Mouse (Mus musculus) megakaryocyte-erythroid progenitor cell, adult 5-6 weeks (primary cell): Measurements from ENCODE around the gene Zbtb17. TPM values are rescaled to one million over a fixed set of nuclear protein-coding genes. Genes with fewer than 3 reads are reported as not detected.

Experiments used
- ATAC-seq: replicated peaks from 2 replicates; pipeline ENCODE4 v1.8.0; 2016; ENCODE audit warnings: mild to moderate bottlenecking, inconsistent platforms; ENCODE audit not compliant: severe bottlenecking, poor library complexity, low FRiP score, low TSS enrichment
- total RNA-seq, 2 experiments: library from RNA; stranded (forward) in 1 of 2; stranded (reverse) in 1 of 2; fragments of 200-1000, 215-1000 nt in 1 of 2; fragments of >200 nt in 1 of 2; fragmentation: Nextera tagmentation in 1 of 2; gene quantifications; 2 replicates each; pipeline ENCODE4 v1.2.3; 2014 to 2017

Zbtb17 gene
- total RNA-seq, 2 experiments from 2014 or later, result 16.6 to 21.5 TPM

DNA sequence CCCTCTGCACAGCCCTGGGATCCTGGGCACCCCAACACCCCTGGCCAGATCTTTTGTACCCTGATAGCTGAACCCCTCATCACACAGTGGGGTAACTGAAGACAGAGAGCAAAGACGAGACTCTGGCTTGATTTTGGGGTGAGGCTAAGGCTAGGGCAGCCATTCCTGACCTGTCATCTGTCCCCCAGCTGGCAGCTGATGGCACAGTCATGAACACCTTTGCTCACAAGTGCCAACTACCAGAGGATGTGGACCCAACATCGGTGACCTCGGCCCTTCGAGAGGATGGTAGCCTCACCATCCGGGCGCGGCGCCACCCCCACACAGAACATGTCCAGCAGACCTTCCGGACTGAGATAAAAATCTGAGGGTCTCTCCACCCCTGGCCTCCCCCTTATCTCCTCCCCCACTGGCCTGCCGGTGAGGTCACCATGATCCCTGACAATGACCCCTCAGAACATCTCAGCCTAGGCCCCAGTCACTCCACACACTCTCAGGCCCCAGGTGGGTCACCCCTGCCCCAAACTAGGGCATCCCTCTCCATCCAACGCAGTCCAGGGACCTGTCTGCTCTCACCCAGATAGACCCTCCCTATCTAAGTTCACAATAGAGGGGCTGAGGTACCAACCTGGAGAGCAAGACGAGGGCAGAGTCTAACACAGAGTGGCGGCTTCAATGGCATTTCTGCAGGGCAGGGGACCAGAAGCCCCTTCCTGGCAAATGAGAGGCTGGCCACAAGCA, 20.6 kb upstream of the Zbtb17 start:
- no peak for ATAC-seq

DNA sequence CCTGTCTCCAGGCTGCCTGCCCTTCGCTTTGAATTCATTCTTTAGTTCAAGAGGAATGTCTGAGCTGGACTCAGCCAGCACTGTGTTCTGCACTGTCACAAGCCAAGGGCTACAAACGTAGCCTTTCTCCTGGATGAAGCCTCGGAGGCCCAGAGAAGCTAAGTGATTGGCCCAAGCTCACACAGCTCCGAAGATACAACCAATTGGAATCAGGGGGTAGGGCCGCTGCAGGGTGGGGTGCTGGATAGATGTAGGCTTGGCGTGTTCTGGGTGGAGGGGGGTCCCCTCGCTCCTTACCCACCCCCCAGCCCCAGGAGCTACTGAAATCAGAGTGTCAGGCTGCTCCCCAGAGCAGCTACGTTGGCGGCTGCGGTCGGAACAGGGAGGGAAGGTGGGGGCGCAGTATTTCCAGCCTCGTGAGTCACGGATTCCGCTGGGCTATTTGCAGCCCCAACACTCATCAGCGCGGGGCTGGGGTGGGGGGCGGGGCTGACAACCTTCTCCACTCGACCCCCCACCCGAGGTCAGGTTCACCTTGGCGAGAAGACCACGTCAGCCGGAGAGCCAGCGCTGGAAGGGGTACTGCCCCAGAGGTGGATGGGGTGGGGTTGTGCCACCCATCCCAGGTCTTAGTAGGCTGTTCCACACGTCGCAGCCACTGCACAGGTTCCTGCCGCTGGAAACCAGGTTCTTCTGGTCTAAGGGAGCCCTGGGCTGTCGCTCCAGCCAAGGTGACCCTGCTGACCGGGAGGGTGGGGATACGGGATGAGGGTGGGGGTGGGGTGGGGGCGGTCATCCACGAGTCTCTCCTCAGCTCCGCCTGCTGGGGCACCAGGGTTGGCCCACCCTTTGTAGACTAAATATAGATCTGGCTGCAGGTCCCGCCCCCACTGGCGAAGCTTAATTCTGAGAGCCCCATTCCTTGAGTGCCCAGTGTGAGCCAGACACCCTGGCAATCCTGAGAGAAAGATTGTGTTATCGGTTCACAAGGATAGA, 18.7 kb upstream of the Zbtb17 start:
- peak; percentile 31; the same call in 1 of the 2 replicates for ATAC-seq

DNA sequence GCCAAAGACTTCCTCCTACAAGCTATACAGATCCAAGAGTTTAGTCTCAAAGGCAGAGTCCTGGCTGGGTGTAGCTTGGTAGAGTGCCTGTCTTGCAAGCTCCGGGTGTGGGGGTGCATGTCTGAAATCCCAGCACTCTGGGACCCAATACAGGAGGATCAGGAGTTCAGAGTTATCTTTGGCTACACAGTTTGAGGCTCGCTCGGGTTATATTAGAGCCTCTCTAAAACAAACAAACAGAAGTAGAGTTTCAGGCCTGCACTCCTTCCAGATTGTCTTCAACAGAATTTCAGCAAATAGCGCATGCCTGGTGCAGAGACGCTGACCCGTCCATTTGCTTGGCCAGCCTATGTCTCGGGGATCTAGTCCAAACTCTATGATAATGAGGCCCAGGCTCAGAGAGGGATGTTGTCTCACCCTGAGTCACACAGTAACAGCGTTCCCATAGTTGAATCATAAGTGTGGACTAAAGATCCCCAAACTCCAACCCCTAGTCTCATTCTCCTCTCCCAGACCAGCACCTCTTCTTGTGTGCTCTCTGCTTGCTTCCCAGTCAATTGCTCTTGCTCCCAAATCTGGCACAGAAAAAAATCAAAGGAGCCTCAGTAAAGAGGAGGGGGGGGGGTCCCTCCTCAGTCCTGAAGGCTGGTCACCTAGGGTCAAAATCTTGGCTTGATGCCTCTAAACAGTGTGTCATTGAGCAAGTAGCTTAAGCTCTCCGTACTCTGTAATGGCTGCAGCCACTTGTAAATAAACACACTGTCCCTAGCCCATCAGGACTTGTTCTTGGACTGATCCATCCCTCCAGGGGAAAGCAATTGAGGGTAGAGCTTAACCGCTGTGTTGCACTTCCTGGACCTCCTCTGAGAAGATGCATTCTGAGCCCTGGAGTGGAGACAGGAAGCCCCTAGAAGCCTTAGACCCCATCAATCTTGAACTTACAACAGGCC, 17.4 kb upstream of the Zbtb17 start:
- no peak for ATAC-seq

DNA sequence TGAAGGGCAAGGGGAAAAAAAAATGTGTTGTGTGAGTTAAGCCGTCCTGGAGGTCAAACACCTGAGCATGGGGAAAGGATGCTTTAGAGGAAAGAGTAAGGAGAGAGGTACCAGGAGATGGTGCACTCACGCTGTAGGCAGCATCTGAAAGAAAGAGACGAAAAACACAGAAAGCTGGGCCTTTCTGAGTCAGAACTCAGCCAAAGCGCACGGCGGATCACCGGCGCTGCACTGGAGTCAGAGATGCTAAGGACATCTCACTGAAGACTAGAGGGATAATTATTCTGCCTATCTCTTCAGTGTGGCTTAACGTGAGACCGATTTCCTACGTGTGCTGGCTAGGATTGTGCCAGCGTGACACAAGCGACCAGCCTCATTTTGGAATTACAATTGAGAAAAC, 16.5 kb upstream of the Zbtb17 start:
- ATAC-seq, result no peak

DNA sequence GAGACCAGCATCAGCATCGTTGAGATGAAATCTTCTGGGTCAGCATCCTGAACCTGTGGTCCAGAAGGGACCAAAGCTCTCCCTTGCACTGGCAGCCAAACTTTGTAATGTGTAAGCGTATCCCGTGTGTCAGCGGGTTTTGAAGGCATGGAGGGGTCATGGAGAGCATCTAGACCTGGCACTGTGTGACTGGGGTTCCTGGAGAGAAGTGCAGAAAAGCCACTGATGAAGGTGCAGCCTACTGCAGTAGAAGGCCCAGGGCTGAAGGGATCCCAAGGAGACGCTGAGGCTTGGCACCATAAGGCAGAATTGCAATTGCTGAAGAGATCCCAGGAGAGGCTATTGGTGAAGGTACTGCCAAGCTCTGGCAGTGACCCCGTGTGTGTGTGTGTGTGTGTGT, 15.1 kb upstream of the Zbtb17 start:
- no peak for ATAC-seq

DNA sequence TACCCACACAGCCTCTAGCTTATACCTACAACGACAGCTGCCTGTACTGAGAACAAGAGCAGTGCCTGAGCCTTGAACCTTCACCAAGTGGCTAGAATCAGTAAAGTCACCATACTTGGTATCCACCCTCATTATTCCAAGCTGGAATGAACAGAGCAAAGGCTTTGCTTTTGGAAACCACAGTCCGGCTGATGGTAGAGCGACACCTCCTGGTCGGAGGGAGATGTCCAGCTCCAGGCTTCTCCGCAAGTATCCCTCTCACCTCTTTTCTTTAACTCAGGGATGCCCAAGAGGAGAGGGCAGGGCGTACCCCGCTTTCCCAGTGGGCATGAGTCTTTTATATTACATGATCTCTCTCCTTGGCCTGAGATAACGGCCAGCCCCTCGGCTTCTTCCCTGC, 14.6 kb upstream of the Zbtb17 start:
- ATAC-seq, result no peak

DNA sequence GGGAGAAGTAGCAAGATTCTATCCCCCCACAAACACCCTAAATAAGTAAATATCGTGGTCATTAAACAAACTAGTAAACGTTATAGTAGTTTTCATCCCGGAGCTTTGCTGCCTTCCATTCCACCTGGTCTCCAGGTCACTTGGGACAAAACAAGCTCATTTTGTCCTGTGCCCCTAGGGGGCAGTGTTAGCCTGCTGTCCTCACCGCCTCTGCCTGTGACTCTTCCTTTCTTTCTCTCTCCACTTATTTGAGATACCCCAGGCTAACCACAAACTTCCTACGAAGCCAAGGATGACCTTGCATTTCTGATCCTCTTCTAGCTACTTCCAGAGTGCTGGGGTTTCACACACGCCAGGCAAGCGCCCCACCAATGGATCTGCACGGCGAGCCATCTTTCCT, 13.5 kb upstream of the Zbtb17 start:
- peak; percentile 73 for ATAC-seq

DNA sequence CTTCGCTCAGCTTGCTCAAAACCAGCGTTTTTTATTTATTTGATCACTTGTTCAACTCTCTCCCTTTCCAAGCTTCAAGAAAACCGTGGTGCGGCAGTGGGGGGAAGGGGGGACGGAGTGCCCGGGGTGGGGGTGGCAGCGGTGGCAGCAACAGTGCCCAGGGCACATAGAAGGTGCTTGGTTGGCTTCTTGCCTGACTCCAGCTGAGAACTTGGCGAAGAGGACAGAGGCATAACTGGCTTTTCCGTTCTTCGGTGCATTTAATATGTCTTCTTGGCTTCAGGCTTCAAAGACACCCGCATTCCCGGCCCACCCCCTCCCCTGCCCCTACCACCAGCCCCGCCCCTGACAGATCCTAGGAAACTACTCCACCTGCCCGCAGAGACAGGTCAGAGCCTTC, 11.8 kb upstream of the Zbtb17 start:
- ATAC-seq, result no peak

DNA sequence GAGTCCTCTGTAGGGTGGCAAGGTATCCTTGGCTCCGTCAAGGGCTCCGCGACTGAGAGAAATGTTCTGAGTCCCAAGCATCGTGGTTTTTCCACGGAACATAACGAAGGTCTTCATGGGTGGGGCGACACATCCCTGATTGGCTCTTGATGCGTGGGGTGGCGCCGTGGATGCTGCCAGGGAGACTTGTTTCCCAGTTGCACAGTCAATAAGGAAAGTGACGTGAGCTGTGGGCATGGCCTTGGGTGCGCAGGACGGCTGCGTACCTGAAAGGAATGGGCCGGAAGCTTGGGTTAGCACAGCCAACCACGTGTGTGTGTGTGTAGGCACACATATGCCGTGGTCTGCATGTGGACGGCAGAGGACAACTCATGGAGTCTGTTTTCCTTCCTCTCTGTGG, 11.3 kb upstream of the Zbtb17 start:
- ATAC-seq, result 0 out of 2 replicates have a peak, but pooled peaks have one; percentile 11

DNA sequence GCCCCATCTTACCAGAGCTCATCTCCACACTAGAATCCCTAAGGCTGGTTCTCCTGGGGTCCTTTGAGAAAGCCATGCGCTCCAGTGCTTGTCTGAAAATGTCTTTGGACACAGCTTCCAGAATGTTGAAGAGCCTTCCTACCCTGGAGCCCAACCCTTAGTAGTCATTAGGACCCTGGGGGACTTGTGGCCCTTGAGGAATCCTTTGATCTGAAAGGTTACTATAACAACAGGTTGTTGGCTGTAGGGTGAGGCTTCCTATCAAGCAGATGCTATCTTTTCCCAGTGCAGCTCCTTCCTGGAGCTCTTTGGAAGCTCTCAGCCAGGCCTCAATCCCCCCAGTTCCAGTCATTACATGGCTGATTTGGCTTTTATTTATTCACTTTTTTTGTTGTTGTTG, 8.5 kb upstream of the Zbtb17 start, which contains the start of gene Srarp:
Gene Srarp, minus strand, starts transcription at position 132 of the 400 bp plus-strand sequence.
- no peak for ATAC-seq

DNA sequence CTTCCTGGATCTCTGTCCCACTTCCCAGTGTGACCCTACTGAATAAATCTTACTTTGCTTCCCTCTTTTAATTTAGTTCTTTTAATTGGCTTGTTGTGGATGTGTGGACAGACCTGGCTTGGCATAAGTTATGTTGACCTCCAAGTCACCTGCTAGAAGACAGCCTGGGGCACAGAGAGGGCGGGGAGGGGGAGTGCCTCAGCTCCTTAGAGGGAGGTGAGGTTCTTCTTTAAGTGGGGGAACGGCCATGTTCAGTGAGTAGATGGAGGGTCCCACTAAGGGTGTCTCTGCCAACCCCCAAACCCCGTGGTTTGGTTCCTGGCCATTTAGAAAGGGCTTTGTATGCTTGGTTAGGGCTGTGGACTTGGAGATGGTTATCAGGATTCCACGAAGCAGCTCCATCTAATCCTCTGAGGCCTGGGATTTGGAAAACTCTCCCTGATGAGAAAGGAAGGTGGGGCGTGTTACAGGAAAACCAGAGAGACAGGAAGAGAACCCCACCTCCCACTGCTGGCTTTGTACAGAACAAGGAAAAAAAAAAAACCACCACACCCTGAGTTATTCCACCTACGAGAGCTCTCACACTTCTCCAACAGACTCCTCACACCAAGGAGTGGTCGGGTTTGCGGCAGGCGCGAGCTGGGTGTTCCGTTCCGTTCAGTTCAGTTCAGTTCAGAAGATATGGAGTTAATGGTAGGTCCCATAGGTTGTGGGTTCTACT, 5.2 kb upstream of the Zbtb17 start:
- no peak for ATAC-seq

DNA sequence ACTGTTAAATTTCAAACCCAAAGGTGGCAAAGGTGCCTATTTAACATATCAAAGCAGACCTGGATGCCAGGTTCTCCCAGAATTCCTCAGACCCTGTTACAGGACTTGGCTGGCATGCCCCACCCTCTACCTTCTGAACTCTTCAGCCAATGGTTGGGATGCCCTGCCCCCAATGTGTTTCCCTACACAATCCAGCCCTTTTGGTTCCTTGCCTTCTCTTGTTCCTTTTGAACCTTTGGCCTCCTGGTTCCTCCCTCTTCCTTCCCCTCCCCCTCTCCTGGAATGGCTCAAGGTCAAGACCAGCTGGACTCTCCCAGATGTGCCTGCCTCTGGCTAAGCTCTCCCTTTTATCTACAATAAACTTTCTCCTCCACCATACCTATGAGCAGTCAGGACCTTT, 3.6 kb upstream of the Zbtb17 start:
- ATAC-seq, result no peak

DNA sequence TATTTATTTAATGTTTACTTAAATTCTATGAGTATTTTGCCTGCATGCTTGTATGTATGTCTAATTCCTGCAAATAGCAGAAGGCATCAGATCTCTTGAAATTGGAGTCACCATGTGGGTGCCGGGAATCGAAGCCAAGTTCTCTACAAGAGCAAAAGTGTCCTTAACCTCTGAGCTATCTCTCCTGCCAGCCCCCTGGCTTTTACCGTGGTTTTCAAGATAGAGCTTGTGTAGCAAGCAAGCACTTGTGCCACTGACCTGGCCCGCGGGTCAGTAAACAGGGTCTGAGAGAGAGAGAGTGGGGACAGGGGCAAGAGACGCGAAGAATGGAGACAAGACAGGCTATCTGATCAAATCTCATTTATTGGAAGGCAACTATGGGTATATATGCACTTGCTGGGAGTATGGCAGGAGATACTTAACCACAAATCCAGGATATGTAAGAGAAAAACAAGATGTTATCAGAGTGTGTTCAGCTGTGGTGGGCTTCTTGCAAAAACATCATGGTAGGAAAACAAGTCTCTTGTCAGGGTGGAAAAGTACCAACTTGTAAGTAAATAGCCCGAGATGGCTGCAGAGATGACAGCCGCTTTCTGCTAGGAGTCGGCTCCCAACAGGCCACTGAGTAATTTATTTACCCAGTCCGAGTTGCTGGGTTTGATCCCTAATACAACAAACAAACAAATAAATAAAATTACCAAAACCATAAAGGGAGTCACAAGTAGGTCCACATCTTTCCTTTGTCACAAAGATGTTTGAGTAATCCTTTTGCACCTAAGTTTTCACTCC, 619 bp upstream of the Zbtb17 start:
- no peak for ATAC-seq

DNA sequence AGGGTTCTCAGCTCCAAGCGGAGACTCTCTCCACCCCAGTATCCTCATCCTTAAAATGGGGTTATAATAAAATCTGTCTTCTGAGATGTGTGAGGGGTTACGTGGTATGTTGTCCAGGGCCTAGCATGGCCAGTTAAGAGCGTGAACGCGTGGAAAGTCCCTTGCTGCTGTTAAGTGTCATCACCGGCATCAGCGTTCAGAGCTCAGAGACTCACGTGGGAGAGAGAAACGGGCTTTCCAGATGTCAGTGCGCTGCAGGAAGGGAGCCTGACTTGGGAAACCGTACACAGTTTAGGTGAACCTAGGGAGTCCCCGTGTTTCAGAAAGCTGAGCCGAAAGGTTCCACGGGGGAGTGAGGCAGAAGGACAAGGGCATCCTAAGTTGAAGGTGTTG, 870 bp downstream of the Zbtb17 start:
- no peak for ATAC-seq

DNA sequence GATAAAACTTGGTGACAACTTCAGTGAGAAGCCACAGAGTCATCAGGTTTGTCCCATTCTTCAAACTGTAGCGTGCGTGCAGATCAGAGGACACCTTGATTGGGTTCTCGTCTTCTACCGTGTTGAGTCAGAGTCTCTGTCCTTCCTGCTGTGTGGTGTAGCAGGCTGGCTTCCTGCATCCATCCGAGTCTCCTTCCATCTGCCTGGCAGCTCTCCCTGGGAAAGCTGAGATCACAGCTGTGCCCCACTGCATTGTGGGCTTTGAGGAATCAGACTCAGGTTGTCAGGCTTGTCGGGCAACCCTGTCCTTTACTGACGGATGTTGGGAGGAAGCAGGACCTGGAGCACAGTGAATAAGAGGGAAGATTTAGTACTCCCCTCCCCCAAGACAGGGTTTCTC, 1.8 kb downstream of the Zbtb17 start:
- no peak for ATAC-seq

DNA sequence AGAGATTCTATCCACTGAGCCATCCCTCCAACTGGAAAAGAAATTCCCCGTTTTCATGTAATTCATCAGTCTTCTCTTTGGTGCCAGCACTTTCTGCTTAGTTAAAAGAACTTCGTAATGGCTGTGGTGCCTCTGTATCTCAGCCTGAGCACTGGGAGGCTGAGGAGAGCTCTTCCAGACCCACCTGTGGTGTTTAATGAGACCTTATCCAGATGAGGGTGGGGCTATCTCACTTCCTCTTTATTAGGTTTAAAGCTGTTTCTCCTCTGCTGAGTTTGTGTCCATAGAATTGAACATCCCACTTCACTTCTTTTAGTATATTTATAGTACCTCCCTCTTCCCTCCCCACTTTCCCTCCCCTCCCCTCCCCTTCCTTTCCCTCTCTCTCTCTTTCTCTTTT, 6.8 kb downstream of the Zbtb17 start:
- ATAC-seq, result no peak

DNA sequence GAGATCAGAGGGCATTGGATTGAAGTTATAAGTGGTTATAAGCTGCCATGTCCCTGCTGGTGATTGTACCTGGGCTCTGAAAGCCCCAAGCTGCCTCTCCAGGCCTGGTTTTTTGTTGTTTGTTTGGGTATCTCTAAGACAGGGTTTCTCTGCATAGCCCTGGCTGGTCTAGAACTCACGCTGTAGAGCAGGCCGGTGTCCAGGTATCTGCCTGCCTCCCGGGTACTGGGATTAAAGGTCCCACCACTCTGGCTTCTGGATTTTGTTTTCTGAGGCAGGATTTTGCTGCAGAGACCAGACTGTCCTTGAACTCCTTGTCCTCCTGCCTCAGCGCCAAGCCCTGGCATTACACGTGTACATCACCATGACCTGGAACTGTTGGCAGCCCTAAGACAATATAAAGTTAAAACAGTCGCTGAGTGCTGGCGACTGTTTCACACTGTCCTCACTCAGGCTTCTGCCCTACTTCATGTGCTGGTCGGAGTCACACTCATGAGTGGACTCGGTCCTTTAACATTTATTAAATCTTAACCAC, 7.5 kb downstream of the Zbtb17 start:
- no peak for ATAC-seq
